Mouse (Mus musculus): ENCODE results near the gene Fgd2.
"Not testable (repeated sequence)": the region's sequence is repeated elsewhere in the genome, so short reads cannot be mapped to it uniquely, and the experiment has no call there.

The Fgd2 gene

GRCm38 (mm10) chr17:29361982-29362691, 1.4 kb downstream of the Fgd2 start:
- peak; percentile 27 for DNase-seq (ENCODE audit: low read depth, low spot score)

- DNase-seq (ENCODE audit: low read depth, low spot score) = no peak
Observed at GRCm38 (mm10) chr17:29363109-29363508, 2.4 kb downstream of the Fgd2 start.

GRCm38 (mm10) chr17:29365105-29365621, 4.4 kb downstream of the Fgd2 start:
- no peak for DNase-seq (ENCODE audit: low read depth, low spot score)

- DNase-seq (ENCODE audit: low read depth, low spot score) = no peak
Observed at GRCm38 (mm10) chr17:29368726-29369125, 8.0 kb downstream of the Fgd2 start.

GRCm38 (mm10) chr17:29370984-29371723, 10.4 kb downstream of the Fgd2 start:
- DNase-seq (ENCODE audit: low read depth, low spot score) = peak; percentile 97

- no peak for DNase-seq (ENCODE audit: low read depth, low spot score)
Observed at GRCm38 (mm10) chr17:29375871-29376270, 15.2 kb downstream of the Fgd2 start.

GRCm38 (mm10) chr17:29378056-29378455, 17.3 kb downstream of the Fgd2 start:
- no peak for DNase-seq (ENCODE audit: low read depth, low spot score)

GRCm38 (mm10) chr17:29380241-29380640, 19.5 kb downstream of the Fgd2 start:
- DNase-seq (ENCODE audit: low read depth, low spot score) = no peak

- DNase-seq (ENCODE audit: low read depth, low spot score) = peak; percentile 93
Observed at GRCm38 (mm10) chr17:29381472-29381871, 20.8 kb downstream of the Fgd2 start.

GRCm38 (mm10) chr17:29382417-29382816, 21.7 kb downstream of the Fgd2 start:
- DNase-seq (ENCODE audit: low read depth, low spot score) = no peak

- no peak for DNase-seq (ENCODE audit: low read depth, low spot score)
Observed at GRCm38 (mm10) chr17:29383923-29384322, 23.2 kb downstream of the Fgd2 start.

GRCm38 (mm10) chr17:29384850-29385438, 24.2 kb downstream of the Fgd2 start:
- no peak for DNase-seq (ENCODE audit: low read depth, low spot score)

GRCm38 (mm10) chr17:29385746-29386145, 25.0 kb downstream of the Fgd2 start:
- DNase-seq (ENCODE audit: low read depth, low spot score) = no peak

GRCm38 (mm10) chr17:29388978-29389377, 28.3 kb downstream of the Fgd2 start:
- no peak for DNase-seq (ENCODE audit: low read depth, low spot score)

GRCm38 (mm10) chr17:29391280-29391679, 30.6 kb downstream of the Fgd2 start:
- no peak for DNase-seq (ENCODE audit: low read depth, low spot score)

- DNase-seq (ENCODE audit: low read depth, low spot score) = no peak
Observed at GRCm38 (mm10) chr17:29393335-29394089, 32.8 kb downstream of the Fgd2 start.

GRCm38 (mm10) chr17:29394106-29394760, 33.5 kb downstream of the Fgd2 start:
- DNase-seq (ENCODE audit: low read depth, low spot score) = peak; percentile 88

GRCm38 (mm10) chr17:29394761-29395160, 34.0 kb downstream of the Fgd2 start:
- not testable (repeated sequence) for DNase-seq (ENCODE audit: low read depth, low spot score)

GRCm38 (mm10) chr17:29395381-29395780, 34.7 kb downstream of the Fgd2 start:
- no peak for DNase-seq (ENCODE audit: low read depth, low spot score)

GRCm38 (mm10) chr17:29396056-29396799, 35.5 kb downstream of the Fgd2 start:
- DNase-seq (ENCODE audit: low read depth, low spot score) = no peak

Data from 3T3-L1 (cell line).